Mouse (Mus musculus) CH12.LX (cell line): ENCODE measurements at regions not wholly inside any gene's neighbourhood (a gene's known extent, or its start where the extent isn't known, plus 50 kb on each side); places are given as distances from the start of the nearest gene placed in this dataset.

Experiments
- DNase-seq: peaks from one replicate; pipeline ENCODE4 v3.0.0-alpha.2; 2013; ENCODE audit errors: extremely low read depth
- H3K27ac ChIP-seq: 2 replicates; pipeline ENCODE4 v1.5.1; 2012; ENCODE audit warnings: low read depth, mild to moderate bottlenecking, control low read depth, moderate library complexity; ENCODE audit not compliant: insufficient read depth
- H3K27me3 ChIP-seq: replicated peaks from 2 replicates; pipeline ENCODE3; 2012; ENCODE audit warnings: inconsistent platforms
- H3K36me3 ChIP-seq, 2 experiments: replicated peaks in 1 of 2; 2 replicates each; pipeline versions ENCODE3 to v1.6.1; 2012; ENCODE audit warnings: inconsistent platforms in 1 of 2, low read length in 1 of 2, mild to moderate bottlenecking in 1 of 2, mixed read lengths in 1 of 2, moderate library complexity in 1 of 2; ENCODE audit not compliant: control insufficient read depth in 1 of 2, insufficient read depth in 1 of 2
- H3K4me1 ChIP-seq, 2 experiments: 2 replicates each; pipeline ENCODE4 v1.6.1; 2012; ENCODE audit warnings: inconsistent platforms in 1 of 2, moderate library complexity in 1 of 2; ENCODE audit not compliant: insufficient read depth in 2 of 2, control insufficient read depth in 1 of 2
- H3K4me2 ChIP-seq: 2 replicates; pipeline ENCODE4 v1.6.1; 2012; ENCODE audit warnings: low read depth, mild to moderate bottlenecking, control low read depth; ENCODE audit not compliant: poor library complexity, insufficient read depth, severe bottlenecking
- H3K4me3 ChIP-seq, 3 experiments: fragments of 150-350 bp in 1 of 3; sonication (generic) in 1 of 3; replicated peaks in 1 of 3; 2 replicates each; pipeline versions ENCODE3 to v1.5.1; 2011 to 2012; ENCODE audit warnings: low read depth in 2 of 3, low read length in 2 of 3, mild to moderate bottlenecking in 2 of 3, moderate library complexity in 2 of 3, control low read depth in 1 of 3, improper control_type of control experiment in 1 of 3, inconsistent platforms in 1 of 3, mixed read lengths in 1 of 3; ENCODE audit not compliant: poor library complexity in 1 of 3
- H3K79me2 ChIP-seq: replicated peaks from 2 replicates; pipeline ENCODE4 v1.6.1; 2012; ENCODE audit warnings: mild to moderate bottlenecking, moderate library complexity; ENCODE audit not compliant: control insufficient read depth, poor library complexity, insufficient read depth, severe bottlenecking; ENCODE audit errors: extremely low read depth
- H3K9ac ChIP-seq: 2 replicates; pipeline ENCODE4 v1.6.1; 2012; ENCODE audit warnings: low read depth, mild to moderate bottlenecking, control low read depth, moderate library complexity; ENCODE audit not compliant: insufficient read depth
- H3K9me3 ChIP-seq: replicated peaks from 2 replicates; pipeline ENCODE3; 2012; ENCODE audit warnings: low read length, inconsistent platforms, mixed read lengths
- ELF1 ChIP-seq: IDR thresholded peaks from 2 replicates; pipeline ENCODE4 v1.6.1; 2014; ENCODE audit warnings: low read depth, mild to moderate bottlenecking, inconsistent platforms, low read length, improper control_type of control experiment
- GABPA ChIP-seq: IDR thresholded peaks from 2 replicates; pipeline ENCODE4 v1.6.1; 2012; ENCODE audit warnings: low read depth, low read length, improper control_type of control experiment, inconsistent platforms; ENCODE audit not compliant: insufficient replicate concordance
- JUN ChIP-seq: IDR thresholded peaks from 2 replicates; pipeline ENCODE4 v1.6.1; 2011; ENCODE audit warnings: low read depth, mild to moderate bottlenecking, low read length, improper control_type of control experiment, moderate library complexity; ENCODE audit not compliant: insufficient read depth
- JUND ChIP-seq: conservative IDR thresholded peaks from 2 replicates; pipeline ENCODE4 v1.6.1; 2011; ENCODE audit warnings: low read depth, low read length, improper control_type of control experiment
- KAT2A ChIP-seq: IDR thresholded peaks from 2 replicates; pipeline ENCODE4 v1.6.1; 2012; ENCODE audit warnings: low read length, improper control_type of control experiment, inconsistent platforms; ENCODE audit not compliant: insufficient replicate concordance
- MAX ChIP-seq: IDR thresholded peaks from 2 replicates; pipeline ENCODE4 v1.6.1; 2011; ENCODE audit warnings: low read length, improper control_type of control experiment
- MEF2A ChIP-seq: IDR thresholded peaks from 2 replicates; pipeline ENCODE4 v1.6.1; 2014; ENCODE audit warnings: low read depth, mild to moderate bottlenecking, inconsistent platforms, low read length, improper control_type of control experiment, borderline replicate concordance
- MXI1 ChIP-seq: IDR thresholded peaks from 2 replicates; pipeline ENCODE4 v1.6.1; 2011; ENCODE audit warnings: mild to moderate bottlenecking, low read depth, low read length, improper control_type of control experiment
- NELFE ChIP-seq: IDR thresholded peaks from 2 replicates; pipeline ENCODE4 v1.6.1; 2011; ENCODE audit warnings: low read depth, low read length, improper control_type of control experiment
- NRF1 ChIP-seq: IDR thresholded peaks from 2 replicates; pipeline ENCODE4 v1.6.1; 2014; ENCODE audit warnings: low read depth, mild to moderate bottlenecking, inconsistent platforms, low read length, improper control_type of control experiment, moderate library complexity
- RAD21 ChIP-seq: IDR thresholded peaks from 2 replicates; pipeline ENCODE4 v1.6.1; 2011; ENCODE audit warnings: low read depth, mild to moderate bottlenecking, low read length, improper control_type of control experiment, moderate library complexity
- RCOR1 ChIP-seq: conservative IDR thresholded peaks from 2 replicates; pipeline ENCODE4 v1.6.1; 2012; ENCODE audit warnings: low read depth, mild to moderate bottlenecking, inconsistent platforms, low read length, improper control_type of control experiment
- TCF12 ChIP-seq: IDR thresholded peaks from 2 replicates; pipeline ENCODE4 v1.6.1; 2014; ENCODE audit warnings: low read depth, mild to moderate bottlenecking, inconsistent platforms, low read length, improper control_type of control experiment
- USF2 ChIP-seq: conservative IDR thresholded peaks from 2 replicates; pipeline ENCODE4 v1.6.1; 2011; ENCODE audit warnings: low read depth, low read length, improper control_type of control experiment
- ZMIZ1 ChIP-seq: IDR thresholded peaks from 2 replicates; pipeline ENCODE4 v1.6.1; 2012; ENCODE audit warnings: low read depth, mild to moderate bottlenecking, inconsistent platforms, low read length, improper control_type of control experiment
- ZNF384 ChIP-seq: IDR thresholded peaks from 2 replicates; pipeline ENCODE4 v1.6.1; 2012; ENCODE audit warnings: low read depth, low read length, improper control_type of control experiment, inconsistent platforms
- dilution Hi-C: fragments of 300-500 bp; cut with MboI; formaldehyde crosslinking; loops from 2 replicates; pipeline ENCODE4 v1.14.3; 2020; ENCODE audit warnings: low sequenced_read_pairs; ENCODE audit not compliant: extremely low pct_unique_long_range_greater_than_20kb, extremely low pct_ligation_motif_present
- in situ Hi-C: fragments of 300-500 bp; cut with MboI; formaldehyde crosslinking; loops from 3 replicates; pipeline ENCODE4 v1.14.3; 2019; ENCODE audit warnings: low sequenced_read_pairs, low pct_ligation_motif_present, low pct_unique_long_range_greater_than_20kb, mixed read lengths

DNA sequence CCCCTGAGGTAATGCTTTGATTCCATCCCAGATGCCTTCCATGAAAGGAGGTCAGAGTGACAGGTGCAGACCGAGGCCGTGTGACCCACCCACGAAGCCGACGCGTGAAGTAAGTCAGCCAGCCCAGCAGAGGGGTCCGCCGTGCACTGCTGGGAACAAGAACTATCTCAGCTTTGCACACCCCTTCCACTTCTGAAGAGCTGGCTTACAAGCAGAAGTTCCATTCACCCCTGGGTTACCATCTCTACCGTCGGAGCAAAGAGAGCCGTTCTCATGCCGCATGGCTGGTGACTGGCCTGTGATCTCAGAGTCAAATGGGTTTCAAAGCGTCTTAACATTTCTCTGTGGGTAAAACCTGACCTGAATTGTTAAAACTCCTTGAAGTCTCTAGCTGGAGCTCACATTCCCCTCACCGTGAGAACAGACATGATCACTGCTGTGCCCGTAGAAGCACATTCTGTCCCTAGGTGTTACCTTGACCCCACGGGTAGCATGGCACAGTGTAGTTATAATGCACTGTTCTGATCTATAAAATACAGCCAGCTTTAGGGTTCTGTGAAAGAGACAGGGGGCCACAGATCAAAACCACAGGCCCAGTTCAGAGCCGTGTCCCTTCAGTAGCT is 364.1 kb upstream of the 3110018I06Rik start:
- DNase-seq: no peak

DNA sequence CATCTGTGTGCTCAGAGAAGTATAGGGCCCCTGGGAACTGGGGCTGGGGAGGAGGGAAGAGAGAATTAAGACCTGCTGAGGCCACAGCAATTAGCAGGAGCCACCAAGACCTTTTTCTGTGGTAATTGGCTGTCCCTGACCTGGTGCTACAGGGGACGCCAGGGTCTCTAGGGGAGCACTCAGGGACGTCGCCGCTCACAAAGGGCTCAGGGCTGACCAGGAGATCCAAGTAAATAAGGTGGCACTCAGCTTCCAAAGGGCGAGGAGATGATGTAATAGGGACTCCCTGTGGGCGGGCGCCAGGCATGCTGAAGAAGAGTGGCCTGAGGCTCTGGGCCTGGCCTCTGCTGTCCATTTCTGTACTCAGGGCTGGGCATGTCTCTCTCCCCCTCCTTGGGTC is 363.2 kb upstream of the 3110018I06Rik start:
- H3K4me2 ChIP-seq: no peak overlapping the region
- H3K9me3 ChIP-seq: peaks cover 80% of the 10 kb centered on the region
- in situ Hi-C loops: no loop called here
- no peak overlapping the region for H3K9ac ChIP-seq
- no peaks in the 10 kb centered on the region for H3K36me3 ChIP-seq
- H3K79me2 ChIP-seq: no peaks in the 10 kb centered on the region
- no peaks in the 10 kb centered on the region for H3K4me1 ChIP-seq
- TF ChIP-seq MAX (no peak), TCF12 (no peak), ELF1 (no peak), MEF2A (no peak), NELFE (no peak)
- no peak overlapping the region for H3K27ac ChIP-seq
- DNase-seq: no peak
- no peaks in the 10 kb centered on the region for H3K27me3 ChIP-seq
- no peak overlapping the region for H3K4me3 ChIP-seq
- dilution Hi-C loops: no loop called here

More for the DNA sequence above, 364.1 kb upstream of the 3110018I06Rik start:
- no peak overlapping the region for H3K4me2 ChIP-seq
- no peak overlapping the region for H3K27ac ChIP-seq
- no peak overlapping the region for H3K9ac ChIP-seq
- H3K79me2 ChIP-seq: no peaks in the 10 kb centered on the region
- H3K4me1 ChIP-seq: no peaks in the 10 kb centered on the region
- H3K36me3 ChIP-seq: no peaks in the 10 kb centered on the region
- H3K4me3 ChIP-seq: no peak overlapping the region
- TF ChIP-seq ZMIZ1 (no peak), NELFE (no peak), ZNF384 (no peak), RAD21 (no peak), GABPA (no peak), NRF1 (no peak), JUN (no peak), USF2 (no peak), MXI1 (no peak), KAT2A (no peak), RCOR1 (no peak), JUND (no peak)
- dilution Hi-C loops (no loop called here), in situ Hi-C loops (no loop called here)
- H3K27me3 ChIP-seq: no peaks in the 10 kb centered on the region
- peaks cover 80% of the 10 kb centered on the region for H3K9me3 ChIP-seq
